Mouse (Mus musculus) cerebellum, postnatal 4 days (tissue): ENCODE measurements around the gene Chmp6.
A peak's percentile ranks its signal among the peaks of the same experiment; 100 is the strongest.

ENCODE experiments used
- DNase-seq, 2 experiments: peaks; one replicate each; pipeline ENCODE4 v3.0.0; 2022; ENCODE audit warnings: low spot score in 2 of 2, mixed read lengths in 1 of 2

Gene Chmp6

DNA sequence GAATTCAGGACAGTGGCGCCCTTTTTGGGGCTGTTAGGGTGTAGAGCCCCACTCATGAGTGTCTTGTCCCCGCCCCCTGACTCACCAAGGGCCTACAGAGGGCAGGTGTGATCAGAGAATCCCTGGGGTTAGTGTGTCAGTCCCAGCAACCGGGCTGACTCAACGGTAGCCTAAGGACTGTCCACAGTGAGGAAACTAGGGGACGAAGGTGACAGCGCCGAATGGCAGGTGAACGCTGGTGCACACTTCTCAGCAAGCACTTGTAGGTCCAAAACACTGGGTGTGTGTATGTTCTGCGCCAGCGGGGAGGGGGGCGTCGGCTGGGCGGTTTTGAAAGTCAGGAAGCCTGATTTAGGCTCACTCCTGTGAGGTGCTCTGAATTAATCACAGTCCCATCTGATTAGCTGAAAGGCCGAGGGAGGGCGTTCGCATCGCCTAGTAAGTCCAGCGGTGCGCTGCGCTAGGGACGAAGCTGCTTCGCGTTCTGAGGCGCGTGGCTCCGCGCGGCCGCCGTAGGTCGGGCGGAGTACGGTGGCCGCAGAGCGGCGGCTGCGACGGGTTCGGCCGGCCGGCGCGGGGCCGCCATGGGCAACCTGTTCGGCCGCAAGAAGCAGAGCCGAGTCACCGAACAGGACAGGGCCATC lies at the start of gene Chmp6:
TSS of gene Chmp6 (plus strand) at position 151 of the 644 bp plus-strand sequence.
- peak; percentile 88 to 96 for DNase-seq

DNA sequence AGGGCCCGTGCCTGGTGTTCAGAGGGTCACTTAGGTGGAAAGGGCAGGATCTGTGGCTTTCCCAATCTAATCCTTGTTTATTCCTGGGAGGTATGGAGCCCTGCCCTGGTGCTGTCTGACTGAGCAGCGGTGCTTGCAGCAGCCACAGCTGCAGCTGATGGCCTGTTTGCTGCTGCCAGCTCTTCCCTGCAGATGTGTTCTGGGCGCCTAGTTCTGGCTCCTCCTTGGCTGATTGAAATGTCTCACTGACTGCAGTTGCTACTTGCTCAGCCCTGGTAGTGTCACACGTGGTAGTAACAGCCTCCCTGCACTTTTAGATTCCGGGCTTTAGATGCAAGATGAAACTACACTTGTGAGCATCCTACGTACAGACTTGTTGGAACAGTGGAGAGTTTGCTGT lies 46.4 kb upstream of the Chmp6 start:
- no peak for DNase-seq

DNA sequence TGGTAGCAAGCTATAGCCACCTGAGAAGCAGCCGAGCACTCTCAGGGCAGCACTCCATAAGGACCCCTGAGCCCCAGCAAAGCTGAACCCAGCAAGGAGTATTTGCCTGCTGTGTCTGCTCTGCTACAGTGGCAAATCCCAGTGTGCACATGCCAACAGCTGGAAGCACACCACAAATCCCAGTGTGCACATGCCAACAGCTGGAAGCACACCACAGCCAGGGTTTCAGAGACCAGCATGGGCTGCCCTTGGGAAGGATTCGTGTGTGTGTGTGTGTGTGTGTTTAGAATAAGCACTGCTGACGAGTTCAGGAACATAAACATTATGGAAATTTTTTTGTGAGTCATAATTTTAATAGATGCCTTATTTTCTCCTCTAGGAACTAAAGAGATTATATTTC lies 45.1 kb upstream of the Chmp6 start:
- no peak for DNase-seq

DNA sequence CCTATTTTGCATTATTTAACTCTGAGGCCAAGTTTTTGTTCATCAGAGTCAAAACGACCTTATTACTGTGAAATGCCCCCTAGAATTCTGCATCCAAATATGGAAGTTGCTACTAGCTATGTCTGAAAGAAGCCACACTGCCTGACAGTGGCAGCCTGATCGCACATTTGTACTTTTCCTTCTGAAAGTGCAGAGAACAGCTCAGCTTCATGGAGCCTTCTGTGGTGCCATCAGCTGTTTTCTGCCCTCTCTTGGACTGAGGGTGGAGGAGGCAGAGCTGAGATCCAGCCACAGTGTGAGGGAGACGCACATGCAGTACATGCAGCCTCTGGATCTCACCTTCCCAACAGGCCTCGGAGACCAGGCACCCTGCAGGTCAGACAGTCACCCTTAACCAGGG lies 44.7 kb upstream of the Chmp6 start:
- no peak for DNase-seq

DNA sequence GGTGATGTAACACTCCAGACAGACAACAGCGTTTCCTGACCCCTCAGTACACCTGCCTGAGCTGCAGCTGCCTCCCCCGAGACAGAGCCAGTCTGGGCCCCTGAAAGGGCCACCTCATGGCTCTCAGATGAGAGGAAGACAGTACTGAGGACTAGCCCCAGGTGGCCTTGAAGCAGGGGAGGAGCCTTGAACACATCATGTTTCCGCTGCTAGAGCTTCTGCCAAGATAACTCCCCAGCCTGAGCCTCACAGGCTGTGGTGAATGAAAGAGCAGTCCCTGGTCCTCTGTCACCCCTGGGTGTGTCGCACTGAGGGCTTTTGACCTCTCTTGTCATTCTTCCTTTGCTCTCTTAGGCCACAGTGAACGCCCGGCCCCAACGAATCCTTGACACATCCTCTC lies 42.1 kb upstream of the Chmp6 start:
- DNase-seq = no peak

DNA sequence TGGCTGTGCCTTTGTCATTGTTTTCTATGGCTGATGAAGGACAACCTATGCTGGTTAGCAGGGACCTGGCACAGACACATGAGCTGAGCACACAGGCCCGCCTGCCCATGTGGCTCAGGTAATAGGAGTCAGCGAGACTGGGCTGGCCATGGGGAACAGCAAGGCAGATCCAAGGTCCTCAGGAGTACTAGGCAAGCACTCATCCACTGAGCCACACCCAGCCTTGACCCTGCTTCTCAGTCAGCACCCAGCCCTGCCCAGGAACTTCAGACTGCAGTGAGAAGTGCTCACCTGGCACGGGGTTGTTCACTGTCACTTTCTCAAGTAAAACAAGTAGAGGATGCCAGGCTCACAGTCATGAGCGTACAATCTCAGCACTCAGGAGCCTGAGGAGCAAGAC lies 39.6 kb upstream of the Chmp6 start:
- DNase-seq = no peak

DNA sequence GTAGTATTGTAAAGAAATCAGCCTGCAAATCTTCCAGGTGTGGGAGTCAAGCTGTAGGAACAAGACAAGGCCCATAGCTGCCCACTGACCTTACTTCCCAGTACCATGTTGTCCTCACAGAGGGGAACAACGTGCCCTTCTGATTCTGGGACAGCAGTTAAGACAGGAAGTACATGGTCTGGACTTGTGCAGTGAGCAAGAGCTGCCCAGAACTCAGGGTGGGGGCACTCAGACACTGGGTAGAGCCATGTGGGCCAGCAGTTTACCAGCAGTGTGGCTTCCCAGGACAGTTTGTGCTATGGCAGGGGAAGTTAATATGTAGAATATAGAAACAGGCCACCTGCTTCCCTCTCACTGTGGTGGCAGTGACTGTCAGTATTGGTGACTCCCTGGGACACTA lies 38.4 kb upstream of the Chmp6 start:
- DNase-seq = no peak

DNA sequence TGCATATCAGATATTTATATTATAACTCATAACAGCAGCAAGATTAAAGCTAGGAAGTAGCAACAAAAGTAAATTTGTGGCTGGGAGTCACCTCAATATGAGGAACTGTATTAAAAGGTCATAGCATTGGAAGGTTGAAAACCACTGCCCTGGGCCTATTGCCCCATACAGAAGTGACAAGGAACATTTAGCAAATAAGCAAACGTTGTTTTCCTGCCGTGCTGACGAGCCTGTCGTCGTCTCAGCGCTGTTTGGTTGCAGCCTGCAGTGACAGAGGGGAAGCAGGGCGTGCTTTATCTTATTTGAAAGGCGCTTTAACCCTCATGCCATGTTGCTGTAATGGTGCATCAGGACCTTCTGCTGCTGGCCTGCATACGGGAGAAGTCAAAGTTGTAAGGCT lies 37.6 kb upstream of the Chmp6 start:
- DNase-seq = no peak

DNA sequence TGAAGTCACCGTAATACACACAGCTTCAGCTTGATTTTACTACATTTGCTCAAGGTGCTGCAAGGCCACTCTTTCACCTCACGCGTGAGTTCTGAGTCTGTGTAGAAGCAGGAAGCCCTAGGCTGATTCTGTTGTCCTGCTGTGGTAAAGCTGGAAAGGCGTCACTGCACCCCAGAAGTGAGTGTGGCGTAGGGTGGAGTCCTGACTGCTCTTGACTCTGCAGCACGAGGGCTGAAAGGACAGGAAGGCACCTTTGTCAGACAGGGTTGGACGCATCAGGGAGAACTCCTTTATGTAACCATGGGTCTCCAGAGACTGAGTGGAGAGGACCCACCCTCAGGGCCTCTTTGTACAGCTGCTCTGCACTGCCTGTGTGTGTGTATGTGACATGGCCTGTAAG lies 36.1 kb upstream of the Chmp6 start:
- DNase-seq = no peak

DNA sequence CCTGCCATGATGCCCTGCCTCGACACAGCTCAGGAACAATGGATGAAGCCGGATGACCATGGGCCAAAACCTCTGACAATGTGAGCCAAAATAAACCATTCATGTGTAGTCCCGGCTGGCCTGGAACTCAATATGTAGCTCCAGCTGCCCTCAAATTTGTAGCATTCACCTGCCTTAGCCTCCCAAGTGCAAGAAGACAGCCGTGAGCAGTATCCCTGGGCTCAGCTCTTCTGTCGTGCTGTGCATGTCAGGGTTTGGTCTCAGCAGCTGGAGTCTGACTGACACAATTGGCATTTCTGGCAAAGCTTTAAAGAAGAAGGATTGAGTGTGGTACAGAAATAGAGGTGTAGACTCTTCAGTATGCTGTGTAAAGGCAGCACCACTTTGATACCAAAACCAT lies 33.7 kb upstream of the Chmp6 start:
- no peak for DNase-seq

DNA sequence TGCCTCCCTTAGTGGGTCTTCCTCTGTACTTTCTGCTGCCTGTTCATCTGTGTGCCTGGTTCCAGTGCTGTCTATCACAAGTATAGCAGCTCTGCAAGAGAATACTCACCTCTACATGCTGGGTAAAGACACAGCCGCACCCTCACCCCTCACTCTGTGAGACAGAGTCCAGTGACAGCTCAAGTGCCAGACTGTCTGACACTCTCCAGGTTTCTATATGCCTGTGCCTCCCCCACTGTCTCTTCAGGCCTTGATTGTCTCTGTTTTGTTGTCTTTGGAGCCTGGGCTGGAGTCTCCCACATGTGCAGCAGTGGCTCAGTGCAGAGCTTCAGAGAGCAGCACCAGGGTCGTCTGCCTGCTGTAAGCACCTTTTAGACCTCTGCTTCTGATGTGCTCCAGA lies 29.6 kb upstream of the Chmp6 start:
- DNase-seq = no peak

DNA sequence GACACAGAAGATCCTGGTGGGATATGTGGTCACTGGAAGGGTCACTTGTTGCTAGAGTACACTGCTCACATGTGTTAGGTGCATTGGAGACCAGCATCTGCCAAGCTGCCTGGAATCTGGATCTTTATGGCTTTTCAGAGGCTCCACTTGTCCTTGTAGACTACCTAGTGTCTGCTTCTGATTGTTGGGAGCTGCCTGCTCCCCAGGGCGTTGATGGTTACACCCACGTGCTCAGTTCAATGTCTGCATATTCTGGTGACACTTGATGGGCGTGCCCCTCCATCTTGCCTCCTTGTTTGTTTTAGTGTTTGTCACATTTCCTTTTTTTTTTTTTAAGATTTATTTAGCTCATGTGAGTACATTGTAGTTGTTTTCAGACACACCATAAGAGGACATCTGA lies 23.3 kb upstream of the Chmp6 start:
- DNase-seq = no peak

DNA sequence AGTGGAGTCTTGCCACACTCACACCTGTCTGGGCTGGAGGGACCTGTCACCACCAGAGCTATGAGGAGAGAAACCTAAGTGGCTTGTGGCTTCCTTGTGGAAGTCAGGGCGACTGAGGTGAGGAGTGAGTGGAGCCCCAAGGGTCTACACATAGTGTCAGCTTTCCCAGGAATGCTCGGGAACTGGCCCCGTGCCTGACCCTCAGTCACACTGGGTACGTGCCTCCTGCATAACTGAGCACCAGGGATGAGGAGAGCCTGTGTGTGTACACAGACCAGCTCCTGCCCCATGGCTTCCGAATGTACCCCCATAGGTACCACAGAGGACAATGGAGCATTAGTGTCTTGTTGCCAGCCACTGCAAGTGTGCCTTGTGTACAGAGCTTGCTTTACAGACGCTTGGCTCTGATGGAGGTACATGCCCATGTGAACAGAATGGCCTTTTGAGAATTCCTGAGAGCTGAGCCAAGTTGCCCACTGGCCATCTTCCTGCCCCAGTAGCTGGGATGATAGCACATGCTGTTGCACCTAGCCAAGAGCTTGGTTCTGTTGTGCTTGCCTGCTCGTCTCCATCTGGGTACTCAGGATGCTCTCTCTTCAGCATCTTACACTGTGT lies 21.5 kb upstream of the Chmp6 start:
- DNase-seq = no peak

DNA sequence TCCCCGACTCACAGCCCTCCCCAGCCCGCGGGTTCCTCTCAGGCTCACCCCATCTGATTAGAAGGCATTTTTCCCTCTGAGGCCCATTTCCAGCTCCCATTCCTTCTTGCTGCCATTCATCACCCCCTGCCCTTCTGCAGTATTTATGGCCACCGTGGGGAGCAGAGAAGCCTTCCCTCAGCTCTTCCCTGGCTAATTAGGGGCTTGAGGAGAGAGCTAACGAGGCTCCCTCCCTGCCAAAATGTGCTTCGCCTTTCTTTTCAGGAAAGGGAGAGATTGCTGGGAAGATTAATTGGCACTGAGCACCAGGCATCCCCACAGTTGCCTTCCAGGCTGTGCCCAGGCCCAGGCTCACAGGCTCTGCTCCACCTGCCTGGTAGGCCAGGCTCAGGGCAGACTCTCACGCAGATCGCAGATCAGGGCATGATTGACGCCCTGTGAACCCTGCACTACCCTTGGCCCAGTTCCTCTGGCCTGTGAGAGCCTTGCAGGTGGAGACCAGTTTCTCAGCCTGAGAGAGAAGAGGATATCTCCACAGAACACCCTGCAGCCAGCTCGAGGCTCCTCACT lies 19.5 kb upstream of the Chmp6 start:
- DNase-seq = no peak

DNA sequence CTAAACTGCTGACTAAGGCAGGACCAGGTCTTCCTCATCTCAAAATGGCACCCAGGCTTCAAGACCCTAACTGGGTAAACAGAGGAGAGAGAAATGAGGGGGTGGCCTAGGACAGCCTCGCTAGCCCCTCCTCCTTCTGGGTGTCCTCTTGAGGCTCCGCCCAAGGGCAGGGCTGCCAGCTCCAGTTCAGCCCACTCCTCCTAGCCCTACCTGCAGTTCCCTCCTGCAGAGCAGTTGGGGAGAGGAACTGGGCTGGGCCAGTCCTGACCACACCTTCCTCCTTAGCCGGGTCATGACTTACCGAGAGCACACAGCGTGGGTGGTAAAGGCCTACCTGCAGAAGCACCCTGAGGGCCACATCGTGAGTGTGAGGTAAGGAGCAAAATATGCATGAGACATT lies 18.6 kb upstream of the Chmp6 start:
- no peak for DNase-seq

DNA sequence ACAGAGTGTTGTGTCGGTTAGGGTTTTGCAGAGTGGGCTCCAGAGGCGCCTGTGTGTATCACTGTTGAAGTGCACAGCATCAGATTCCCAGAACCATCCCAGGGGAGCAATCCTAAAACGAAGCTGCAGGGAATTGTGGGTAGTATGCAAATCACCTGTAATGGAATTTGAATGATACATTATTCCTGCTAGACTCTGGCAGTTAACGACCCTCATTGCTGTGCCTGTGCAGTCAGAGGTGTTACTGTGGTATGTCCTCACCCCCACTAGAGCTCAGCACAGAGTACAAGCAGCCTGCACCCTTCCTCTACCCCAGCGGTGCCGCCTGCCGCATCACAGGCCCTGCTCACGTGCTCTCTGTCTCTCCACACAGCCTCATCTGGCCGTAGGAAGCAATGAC lies 16.2 kb upstream of the Chmp6 start:
- DNase-seq = no peak

DNA sequence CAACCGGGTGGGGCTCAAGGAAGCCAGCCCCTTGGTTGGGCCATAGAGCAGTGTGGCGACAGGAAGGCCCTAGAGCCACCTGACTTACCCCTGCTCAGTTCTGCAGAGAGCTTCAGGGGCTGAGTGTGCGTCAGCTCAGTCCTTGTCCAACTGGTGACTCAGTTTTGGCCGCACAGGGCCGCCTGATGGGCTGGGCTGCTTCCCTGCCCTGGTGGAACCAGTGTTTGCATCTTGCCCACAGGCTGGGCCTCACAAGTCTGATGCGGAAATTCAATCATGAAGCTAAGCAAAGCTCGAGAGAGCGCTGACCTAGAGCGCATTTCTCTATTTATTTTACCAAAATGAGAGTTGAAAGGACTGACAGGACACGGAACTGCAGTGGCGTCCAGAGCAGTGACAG lies 14.3 kb upstream of the Chmp6 start:
- DNase-seq = no peak

DNA sequence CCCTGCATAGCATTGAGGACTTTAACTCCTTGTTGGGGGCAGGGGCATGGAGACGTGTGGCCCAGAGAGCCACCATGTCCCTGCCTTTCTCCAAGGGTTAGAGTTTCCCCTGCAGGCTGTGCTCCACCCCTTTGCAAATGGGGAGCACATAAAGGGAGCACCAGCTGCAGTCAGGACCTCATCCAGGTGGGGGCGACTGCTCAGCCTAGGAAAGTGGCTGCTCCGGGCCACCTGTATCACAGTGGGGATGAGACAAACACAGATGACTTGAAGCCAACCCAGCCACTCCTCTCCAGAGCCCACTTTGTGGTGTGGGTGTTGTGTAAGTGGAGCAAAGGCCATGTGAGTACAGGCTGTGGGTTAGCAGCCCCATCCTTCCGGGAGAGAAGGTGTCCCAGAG lies 12.1 kb upstream of the Chmp6 start:
- no peak for DNase-seq

DNA sequence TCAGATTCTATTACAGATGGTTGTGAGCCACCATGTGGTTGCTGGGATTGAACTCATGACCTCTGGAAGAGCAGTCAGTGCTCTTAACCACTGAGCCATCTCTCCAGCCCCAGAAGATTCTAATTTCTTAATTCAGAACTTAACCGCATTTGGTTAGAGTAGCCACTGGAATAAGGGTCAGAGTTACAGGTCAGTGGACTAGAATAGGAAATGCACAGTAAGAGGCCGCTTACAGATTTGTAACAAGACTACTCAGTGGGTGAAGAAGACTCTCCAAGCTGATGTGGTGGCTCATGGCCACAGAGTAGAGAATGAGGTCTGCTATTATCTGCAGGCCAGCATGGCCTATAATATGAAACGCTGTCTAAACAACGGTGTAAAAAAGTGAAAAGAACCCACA lies 10.3 kb upstream of the Chmp6 start:
- no peak for DNase-seq

DNA sequence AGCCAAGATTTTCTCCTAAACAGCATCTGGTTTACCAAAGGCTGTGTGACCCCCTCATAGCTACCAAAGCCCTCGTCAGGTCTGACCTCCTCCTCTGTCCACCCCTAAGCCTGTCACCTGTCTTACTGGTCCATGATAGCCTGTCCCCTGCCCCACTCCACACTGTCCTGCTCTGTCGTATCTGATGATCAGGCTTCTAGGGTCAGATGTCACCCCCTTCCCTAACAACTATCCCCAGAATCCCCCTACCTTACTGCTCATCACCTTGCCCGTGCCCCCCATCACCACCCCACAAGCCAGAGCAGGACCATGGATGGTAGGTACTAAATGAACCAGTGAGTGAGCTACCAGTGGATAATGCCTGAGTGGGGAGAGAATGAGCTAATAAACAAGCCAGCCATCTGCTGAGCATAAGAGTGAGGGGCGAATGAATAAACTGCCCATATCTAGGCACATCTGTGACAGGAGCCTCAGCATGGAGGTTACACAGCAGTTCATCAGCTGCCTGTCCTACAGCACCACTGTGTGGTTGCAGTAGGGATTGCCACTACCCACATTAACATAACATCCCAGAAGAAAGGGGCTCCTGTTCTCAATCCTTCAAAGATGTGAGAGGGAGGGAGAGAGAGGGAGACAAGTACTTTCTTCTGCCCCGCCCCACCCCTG lies 8.5 kb upstream of the Chmp6 start:
- peak; percentile 53 to 79 for DNase-seq

DNA sequence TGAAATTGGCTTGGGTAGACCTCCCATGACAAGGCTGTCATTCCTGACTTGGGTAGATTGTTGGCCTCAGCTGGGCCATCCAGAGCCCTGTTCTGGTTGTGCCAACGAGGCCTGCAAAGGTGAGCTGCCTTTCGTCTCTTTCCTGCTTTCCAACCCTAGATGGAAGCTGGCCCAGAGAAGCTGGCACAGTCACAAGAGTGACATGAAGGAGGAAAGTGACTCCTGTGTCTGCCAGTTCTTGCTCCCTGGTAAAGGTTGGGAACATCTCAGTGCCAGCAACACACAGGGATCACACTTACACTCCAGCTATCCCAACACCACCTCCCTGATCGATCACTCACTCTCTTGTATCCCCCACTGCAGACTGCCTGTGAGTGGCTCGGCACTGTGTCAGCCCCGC lies 7.4 kb upstream of the Chmp6 start:
- DNase-seq = no peak

DNA sequence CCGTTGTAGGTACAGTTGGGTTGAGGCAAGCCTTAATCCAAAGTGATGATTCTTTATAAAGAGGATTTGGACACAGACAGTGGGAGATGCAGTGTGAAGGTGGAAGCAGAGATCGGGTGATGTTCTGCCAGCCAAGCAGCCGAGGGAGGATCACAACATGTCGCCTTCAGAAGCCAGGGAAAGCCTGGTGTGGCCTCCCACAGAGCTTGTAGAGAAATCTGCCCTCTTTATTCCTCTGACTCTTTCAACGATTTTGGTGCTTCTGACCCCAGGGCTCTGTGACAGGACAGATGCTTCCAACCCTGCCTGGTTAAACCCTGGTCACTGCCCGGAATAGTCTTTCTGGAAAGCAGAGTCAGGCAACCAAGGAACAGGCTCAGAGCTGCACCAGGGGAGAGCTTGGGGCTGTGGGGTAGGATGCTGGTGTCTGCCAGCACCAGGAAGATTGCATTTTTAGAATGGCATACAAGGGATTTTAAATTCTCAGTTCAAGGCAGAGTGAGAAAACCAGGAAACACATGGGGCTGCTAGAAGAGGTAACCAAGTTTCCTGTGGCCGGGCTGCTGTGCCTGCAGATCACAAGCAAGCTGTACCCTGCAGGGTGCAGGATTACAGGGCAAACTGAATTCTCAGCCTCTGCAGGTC lies 6.1 kb upstream of the Chmp6 start:
- no peak for DNase-seq

DNA sequence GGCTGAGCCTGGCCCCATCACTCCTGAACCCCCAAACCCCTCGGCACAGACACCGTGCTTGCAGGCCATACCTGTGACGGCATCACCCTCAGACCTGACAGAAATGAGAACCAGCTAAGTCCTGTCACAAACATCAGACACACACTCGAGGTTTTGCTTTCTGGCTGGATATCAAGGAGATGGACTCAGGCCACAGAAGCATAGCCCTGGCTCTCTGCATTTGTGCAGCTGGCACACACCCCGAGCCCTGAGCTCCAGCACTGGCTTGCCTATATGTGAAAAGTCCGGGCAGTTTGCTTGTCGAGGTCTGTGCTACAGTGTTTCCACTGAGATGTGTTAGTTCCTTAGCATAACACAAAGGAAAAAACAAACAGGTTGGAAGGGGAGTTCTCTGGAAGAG lies 5.5 kb upstream of the Chmp6 start:
- no peak for DNase-seq
